Mouse (Mus musculus) cerebellum, postnatal 10 days (tissue): Measurements from ENCODE around the gene Ssbp4.

Experiments
- DNase-seq, 2 experiments: peaks; one replicate each; pipeline ENCODE4 v3.0.0; 2021; ENCODE audit warnings: mixed read lengths in 2 of 2

Gene Ssbp4

DNA sequence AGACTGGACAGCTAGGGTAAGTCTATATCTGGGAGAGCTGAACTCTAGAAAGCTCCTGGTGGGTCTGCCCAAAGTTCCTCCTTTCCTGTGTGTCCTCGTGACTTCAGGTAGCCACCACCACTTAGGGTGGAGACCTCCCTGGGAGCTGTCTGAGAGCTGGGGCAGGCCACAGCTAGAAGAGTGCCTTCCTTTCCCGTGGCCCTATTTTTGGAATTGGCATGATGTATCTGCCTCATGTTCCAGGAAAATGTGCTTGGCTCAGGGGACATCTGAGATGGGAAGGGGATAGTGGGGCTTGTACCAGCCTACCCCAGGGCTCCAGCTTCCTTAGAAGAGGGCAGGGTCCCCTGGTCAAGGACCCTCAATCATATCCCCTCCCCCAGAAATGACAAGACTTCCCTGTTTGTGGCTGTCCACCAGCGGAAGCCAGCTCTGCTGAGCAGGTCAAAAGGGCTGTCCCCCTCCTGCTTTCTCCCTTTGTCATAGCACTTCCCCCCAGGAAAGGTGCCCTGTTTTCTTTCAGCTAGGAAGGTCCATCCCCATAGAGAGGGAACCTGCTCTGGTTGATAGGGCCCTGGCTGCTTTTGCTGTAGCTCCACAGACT, 57.0 kb downstream of the Ssbp4 start:
- no peak for DNase-seq

DNA sequence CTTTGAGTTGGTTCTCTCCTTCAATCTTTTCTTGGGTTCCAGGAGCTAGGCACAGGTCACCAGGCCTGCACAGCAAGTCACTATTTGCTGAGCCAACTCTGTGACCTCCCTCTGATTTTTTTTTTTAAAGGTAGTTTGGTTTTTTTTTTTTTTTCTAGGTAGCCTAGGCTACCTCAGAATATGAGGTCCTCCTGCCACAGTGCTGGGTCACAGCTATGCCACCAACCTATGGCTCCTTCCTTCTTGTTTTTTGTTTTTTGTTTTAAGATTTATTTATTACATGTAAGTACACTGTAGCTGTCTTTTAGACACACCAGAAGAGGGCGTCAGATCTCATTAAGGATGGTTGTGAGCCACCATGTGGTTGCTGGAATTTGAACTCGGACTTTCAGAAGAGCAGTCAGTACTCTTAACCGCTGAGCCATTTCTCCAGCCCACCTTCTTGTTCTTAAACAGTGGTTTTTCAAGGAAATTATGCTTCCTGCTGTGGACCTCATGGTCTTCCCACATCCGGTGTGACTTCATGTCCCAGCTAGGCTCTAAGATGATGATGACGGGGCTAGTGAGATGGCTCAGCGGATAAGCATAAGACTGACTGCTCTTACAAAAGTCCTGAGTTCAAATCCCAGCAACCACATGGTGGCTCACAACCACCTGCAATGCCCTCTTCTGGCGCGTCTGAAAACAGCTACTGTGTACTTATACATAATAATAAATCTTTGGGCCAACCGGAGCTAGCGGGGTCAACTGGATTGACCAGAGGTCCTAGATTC, 59.1 kb downstream of the Ssbp4 start:
- DNase-seq = no peak

DNA sequence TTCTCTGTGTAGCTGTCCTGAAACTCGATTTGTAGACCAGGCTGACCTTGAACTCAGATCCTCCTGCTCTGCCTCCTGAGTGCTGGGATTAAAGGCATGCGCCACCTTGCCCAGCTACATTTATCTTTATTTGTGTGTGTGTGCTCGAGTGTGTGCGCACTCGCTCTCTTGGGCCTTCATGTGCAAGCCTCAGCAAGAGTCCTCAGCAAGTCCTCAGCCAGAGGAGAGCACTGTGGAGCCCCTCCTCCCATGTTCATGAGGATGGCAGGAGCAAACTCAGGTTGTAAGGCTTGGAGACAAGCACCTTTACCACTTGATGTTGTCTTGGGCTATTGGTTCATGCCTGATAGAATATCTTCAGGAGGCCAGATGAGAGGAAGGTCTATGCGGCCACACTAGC, 60.9 kb downstream of the Ssbp4 start:
- DNase-seq = no peak
